Mouse (Mus musculus): Measurements from ENCODE around the gene Far2. TPM values are rescaled to one million over a fixed set of nuclear protein-coding genes. Genes with fewer than 3 reads are reported as not detected.
"Not testable (repeated sequence)": the region's sequence is repeated elsewhere in the genome, so short reads cannot be mapped to it uniquely, and the experiment has no call there.

The Far2 gene
- total RNA-seq, 2 experiments from 2014 or later = 2.8 to 10.1 TPM

GRCm38 (mm10) chr6:148110996-148111633 lies 64.1 kb downstream of the Far2 start:
- ATAC-seq (replicated peaks; ENCODE audit: low FRiP score, poor library complexity, severe bottlenecking) = no peak

GRCm38 (mm10) chr6:148116371-148116770 lies 69.3 kb downstream of the Far2 start:
- ATAC-seq (replicated peaks; ENCODE audit: low FRiP score, poor library complexity, severe bottlenecking) = no peak

GRCm38 (mm10) chr6:148116907-148117306 lies 69.8 kb downstream of the Far2 start:
- no peak for ATAC-seq (replicated peaks; ENCODE audit: low FRiP score, poor library complexity, severe bottlenecking)

- no peak for ATAC-seq (replicated peaks; ENCODE audit: low FRiP score, poor library complexity, severe bottlenecking)
These were observed 70.6 kb downstream of the Far2 start for GRCm38 (mm10) chr6:148117696-148118095.

GRCm38 (mm10) chr6:148120703-148121102 lies 73.6 kb downstream of the Far2 start:
- no peak for ATAC-seq (replicated peaks; ENCODE audit: low FRiP score, poor library complexity, severe bottlenecking)

- not testable (repeated sequence) for ATAC-seq (replicated peaks; ENCODE audit: low FRiP score, poor library complexity, severe bottlenecking)
These were observed 79.8 kb downstream of the Far2 start for GRCm38 (mm10) chr6:148126851-148127250.

- no peak for ATAC-seq (replicated peaks; ENCODE audit: low FRiP score, poor library complexity, severe bottlenecking)
These were observed 85.3 kb downstream of the Far2 start for GRCm38 (mm10) chr6:148132314-148132713.

GRCm38 (mm10) chr6:148133536-148133935 lies 86.5 kb downstream of the Far2 start:
- no peak for ATAC-seq (replicated peaks; ENCODE audit: low FRiP score, poor library complexity, severe bottlenecking)

GRCm38 (mm10) chr6:148135769-148136382 lies 88.8 kb downstream of the Far2 start:
- peak; percentile 67; the same call in 1 of the 2 replicates for ATAC-seq (replicated peaks; ENCODE audit: low FRiP score, poor library complexity, severe bottlenecking)

GRCm38 (mm10) chr6:148139288-148139995 lies 92.4 kb downstream of the Far2 start:
- no peak for ATAC-seq (replicated peaks; ENCODE audit: low FRiP score, poor library complexity, severe bottlenecking)

- no peak for ATAC-seq (replicated peaks; ENCODE audit: low FRiP score, poor library complexity, severe bottlenecking)
These were observed 94.8 kb downstream of the Far2 start for GRCm38 (mm10) chr6:148141874-148142273.

- no peak for ATAC-seq (replicated peaks; ENCODE audit: low FRiP score, poor library complexity, severe bottlenecking)
These were observed 95.4 kb downstream of the Far2 start for GRCm38 (mm10) chr6:148142421-148142820.

GRCm38 (mm10) chr6:148152305-148152704 lies 105.2 kb downstream of the Far2 start:
- not testable (repeated sequence) for ATAC-seq (replicated peaks; ENCODE audit: low FRiP score, poor library complexity, severe bottlenecking)

- ATAC-seq (replicated peaks; ENCODE audit: low FRiP score, poor library complexity, severe bottlenecking) = no peak
These were observed 125.8 kb downstream of the Far2 start for GRCm38 (mm10) chr6:148172904-148173303.

- ATAC-seq (replicated peaks; ENCODE audit: low FRiP score, poor library complexity, severe bottlenecking) = no peak
These were observed 138.6 kb downstream of the Far2 start for GRCm38 (mm10) chr6:148185694-148186093.

- ATAC-seq (replicated peaks; ENCODE audit: low FRiP score, poor library complexity, severe bottlenecking) = no peak
These were observed 147.1 kb downstream of the Far2 start for GRCm38 (mm10) chr6:148193972-148194701.

- no peak for ATAC-seq (replicated peaks; ENCODE audit: low FRiP score, poor library complexity, severe bottlenecking)
These were observed 152.1 kb downstream of the Far2 start for GRCm38 (mm10) chr6:148199177-148199576.

- ATAC-seq (replicated peaks; ENCODE audit: low FRiP score, poor library complexity, severe bottlenecking) = no peak
These were observed 152.7 kb downstream of the Far2 start for GRCm38 (mm10) chr6:148199729-148200128.

- ATAC-seq (replicated peaks; ENCODE audit: low FRiP score, poor library complexity, severe bottlenecking) = no peak
These were observed 158.1 kb downstream of the Far2 start for GRCm38 (mm10) chr6:148205134-148205533.

- no peak for ATAC-seq (replicated peaks; ENCODE audit: low FRiP score, poor library complexity, severe bottlenecking)
These were observed 160.5 kb downstream of the Far2 start for GRCm38 (mm10) chr6:148207522-148207921.
